In the genomic region with DNA sequence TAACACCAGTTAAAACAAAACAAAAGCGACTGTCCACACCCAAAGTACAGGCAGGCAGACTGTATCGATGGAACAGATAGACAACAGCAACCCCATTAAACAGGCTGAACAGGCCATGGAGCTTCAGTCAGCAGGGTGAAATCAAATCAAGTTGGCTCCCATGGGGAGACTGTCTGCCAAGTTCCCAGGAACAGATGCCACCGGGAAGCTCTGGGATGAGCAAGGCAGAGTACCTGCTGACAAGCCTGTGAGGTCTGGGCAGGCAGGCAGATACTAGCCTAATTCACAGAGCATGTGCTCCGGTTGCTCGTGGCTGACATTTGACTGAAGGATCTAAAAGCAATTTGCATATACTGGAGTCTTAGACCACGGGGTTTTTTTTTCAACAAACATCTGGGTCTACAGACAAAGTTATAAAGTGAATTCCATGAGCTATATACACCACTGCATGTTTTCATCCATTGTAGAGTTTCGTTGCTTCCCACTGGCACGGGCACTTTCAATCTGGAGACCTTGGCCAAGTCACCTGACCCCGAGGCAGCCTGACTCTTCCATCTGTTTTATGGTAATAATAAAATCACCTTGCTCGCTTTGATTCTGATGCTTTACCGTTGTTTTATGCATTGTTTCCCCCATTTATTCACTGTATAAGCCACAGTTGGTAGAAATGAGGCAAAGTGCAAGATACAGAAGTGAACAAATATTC, we compare ENCODE assay signal across 10 mouse cellular contexts. TPM values are rescaled to one million over a fixed set of nuclear protein-coding genes. Genes with fewer than 3 reads are reported as not detected.
DNase-seq lines count a peak whose midpoint lies in the region; ATAC-seq and TF ChIP-seq lines count a peak whose summit lies in the region.
"Had no signal": no experiment of that assay in that cellular context is flagged by ENCODE, and none has a peak within 500 bp of the region (broad histone marks: within the 10 kb centered on the region; RNA-seq: fewer than 3 reads in every experiment).

No protein-coding gene starts in this region.

- WGBS in heart, embryonic 11.5 days (ENCODE audit: insufficient replicate concordance), result 69% methylated on average over 11 of the region's 11 CpGs
- WGBS in liver, postnatal 0 days (ENCODE audit: insufficient replicate concordance), result 75% methylated on average over 11 of the region's 11 CpGs
- WGBS in midbrain, embryonic 15.5 days, result 79% methylated on average over 11 of the region's 11 CpGs

- H3K27ac ChIP-seq in heart, embryonic 11.5 days (ENCODE audit: low read depth, low read length), result no peak overlapping the region
- no peak overlapping the region for H3K27ac ChIP-seq in liver, postnatal 0 days (ENCODE audit: low read depth)
- no peak overlapping the region for H3K27ac ChIP-seq in midbrain, embryonic 15.5 days
- H3K27ac ChIP-seq: macrophage had no signal

- peak; percentile 9 to 29 for DNase-seq in heart, adult 18-20 months
- peak; percentile 8 for DNase-seq in adrenal gland, adult 8-10 months
- peak; percentile 92 for DNase-seq in cerebellum, adult 9-11 months
- DNase-seq in layer of hippocampus, adult 11-12 months (ENCODE audit: low spot score), result peak; percentile 72
- DNase-seq in testis, postnatal 14 days (ENCODE audit: low spot score), result no peak
- DNase-seq in liver, postnatal 0 days, result no peak

- no peak overlapping the region for H3K4me2 ChIP-seq in heart, embryonic 11.5 days
- H3K4me2 ChIP-seq in liver, postnatal 0 days (ENCODE audit: low read depth, low read length), result no peak overlapping the region
- H3K4me2 ChIP-seq in midbrain, embryonic 15.5 days, result no peak overlapping the region

- no peaks in the 10 kb centered on the region for H3K9me3 ChIP-seq in heart, embryonic 11.5 days (replicated peaks; ENCODE audit: control insufficient read depth, low read length)
- H3K9me3 ChIP-seq in liver, postnatal 0 days (ENCODE audit: low read length), result no peaks in the 10 kb centered on the region
- H3K9me3 ChIP-seq in midbrain, embryonic 15.5 days, result no peaks in the 10 kb centered on the region

- no peak for TF ChIP-seq EP300 in liver, postnatal 0 days (IDR thresholded peaks at IDR 0.05; ENCODE audit: low read depth)

- no peak for ATAC-seq in heart, embryonic 11.5 days (replicated peaks; ENCODE audit: insufficient number of reproducible peaks, low FRiP score, low TSS enrichment)
- no peak for ATAC-seq in liver, postnatal 0 days
- ATAC-seq in midbrain, embryonic 15.5 days (replicated peaks), result no peak

- H3K27me3 ChIP-seq in heart, embryonic 11.5 days (ENCODE audit: control insufficient read depth, insufficient read depth, low read length), result no peaks in the 10 kb centered on the region
- no peaks in the 10 kb centered on the region for H3K27me3 ChIP-seq in liver, postnatal 0 days (ENCODE audit: insufficient read depth, low read length)
- H3K27me3 ChIP-seq in midbrain, embryonic 15.5 days (replicated peaks), result no peaks in the 10 kb centered on the region

- H3K36me3 ChIP-seq in heart, embryonic 11.5 days (ENCODE audit: control insufficient read depth, insufficient read depth, low read length), result no peaks in the 10 kb centered on the region
- H3K36me3 ChIP-seq in liver, postnatal 0 days (replicated peaks; ENCODE audit: insufficient read depth, low read length), result no peaks in the 10 kb centered on the region
- no peaks in the 10 kb centered on the region for H3K36me3 ChIP-seq in midbrain, embryonic 15.5 days (replicated peaks)

- no peak overlapping the region for H3K4me3 ChIP-seq in heart, embryonic 11.5 days (ENCODE audit: low read depth, low read length)
- H3K4me3 ChIP-seq in liver, postnatal 0 days (ENCODE audit: low read depth, low read length), result no peak overlapping the region
- H3K4me3 ChIP-seq in midbrain, embryonic 15.5 days, result no peak overlapping the region

- no peaks in the 10 kb centered on the region for H3K4me1 ChIP-seq in heart, embryonic 11.5 days (ENCODE audit: control insufficient read depth, insufficient read depth, low read length)
- no peaks in the 10 kb centered on the region for H3K4me1 ChIP-seq in liver, postnatal 0 days (ENCODE audit: insufficient read depth)
- H3K4me1 ChIP-seq in midbrain, embryonic 15.5 days, result no peaks in the 10 kb centered on the region

- no peak for TF ChIP-seq CTCF in liver, postnatal 0 days (IDR thresholded peaks at IDR 0.05; ENCODE audit: low read depth)

- H3K9ac ChIP-seq in heart, embryonic 11.5 days (ENCODE audit: low read depth, low read length), result no peak overlapping the region
- H3K9ac ChIP-seq in liver, postnatal 0 days (replicated peaks), result no peak overlapping the region
- no peak overlapping the region for H3K9ac ChIP-seq in midbrain, embryonic 15.5 days

RNA-seq across cellular contexts. Expression of a gene that starts 50.1 kb away (rescaled TPM):
- total RNA-seq in heart, adult 18-20 months (2021), result not detected
- not detected in 2 replicates for polyA plus RNA-seq in heart, embryonic 11.5 days (2014; fragmentation: Nextera tagmentation; extraction: Ambion mirVana)
- not detected for total RNA-seq in adrenal gland, adult 8-10 months (2022)
- polyA plus RNA-seq in liver, postnatal 0 days (2015; fragmentation: Nextera tagmentation; extraction: Ambion mirVana), result not detected in 2 replicates
- not detected in 2 replicates for polyA plus RNA-seq in midbrain, embryonic 15.5 days (2015; fragmentation: Nextera tagmentation; extraction: Ambion mirVana)
- total RNA-seq: gastrocnemius, postnatal 36 days had no signal
- polyA plus RNA-seq: macrophage had no signal

Comparison
In these comparisons a context has a peak if more than half of its experiments do, and no peak if none do; other contexts are left out.
1. DNase-seq: peak in heart, adult 18-20 months (2 of 2), adrenal gland, adult 8-10 months (single experiment), cerebellum, adult 9-11 months (single experiment) and layer of hippocampus, adult 11-12 months (single experiment); none in testis, postnatal 14 days (single experiment) and liver, postnatal 0 days (single experiment).